In the genomic region with DNA sequence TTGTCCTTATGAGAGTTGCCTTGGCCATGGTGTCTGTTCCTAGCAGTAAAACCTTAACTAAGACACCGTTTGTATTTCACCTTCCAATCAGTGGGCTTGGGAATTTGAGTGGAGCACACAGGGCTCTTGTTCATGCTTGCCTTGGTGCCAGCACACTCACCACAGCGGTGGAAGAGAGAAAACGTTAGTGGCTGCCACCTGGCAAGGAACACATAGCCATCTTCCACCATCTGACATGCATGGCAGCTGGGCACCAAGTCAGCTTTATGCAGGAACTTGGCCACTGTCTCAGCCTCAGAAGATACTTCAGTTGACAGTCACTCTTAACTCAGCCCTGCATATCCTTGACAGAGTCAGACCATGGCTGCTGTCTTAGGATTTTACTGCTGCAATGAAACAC, we compare ENCODE assay signal across 20 mouse cellular contexts. TPM values are rescaled to one million over a fixed set of nuclear protein-coding genes. Genes with fewer than 3 reads are reported as not detected.
A peak's percentile ranks its signal among the peaks of the same experiment; 100 is the strongest.
DNase-seq lines count a peak whose midpoint lies in the region; ATAC-seq and TF ChIP-seq lines count a peak whose summit lies in the region.
"Had no signal": no experiment of that assay in that cellular context is flagged by ENCODE, and none has a peak within 500 bp of the region (broad histone marks: within the 10 kb centered on the region; RNA-seq: fewer than 3 reads in every experiment).

No protein-coding gene starts in this region.

- peak; percentile 55 for DNase-seq in cerebellum, adult 11-12 months
- DNase-seq in brain, embryonic 14.5 days (ENCODE audit: low read depth) = peak; percentile 15
- DNase-seq in cerebellum, adult 9-10 months = peak; percentile 47
- DNase-seq in cerebellum, postnatal 25 days = peak; percentile 37 to 43
- no peak for DNase-seq in B cell, adult 2 months
- DNase-seq: adrenal gland, adult 2 months; adrenal gland, postnatal 25 days; heart, adult 18-20 months; heart, postnatal 14 days; kidney, adult 2 months had no signal

- TF ChIP-seq POLR2A in brain, embryonic 14.5 days (IDR thresholded peaks at IDR 0.05; ENCODE audit: borderline replicate concordance, extremely low read depth, insufficient read depth, insufficient read length, poor library complexity, severe bottlenecking) = no peak

- no peak for ATAC-seq in cerebellum, adult (ENCODE audit: insufficient number of reproducible peaks, low FRiP score, low TSS enrichment)
- no peak for ATAC-seq in activated CD4-positive, CD25-positive, alpha-beta regulatory T cell, adult 4 months
- ATAC-seq: intestine, embryonic 15.5 days; Patski had no signal

- TF ChIP-seq CTCF in brain, embryonic 14.5 days (IDR thresholded peaks at IDR 0.05; ENCODE audit: borderline replicate concordance, extremely low read depth, insufficient read depth, insufficient read length) = no peak

RNA-seq across cellular contexts. Expression of gene Cfc1, which starts 11.8 kb away (rescaled TPM):
- 0.08 and 0.09 TPM in 2 replicates for polyA plus RNA-seq in brain, embryonic 14.5 days (2012; rRNA removed)
- polyA plus RNA-seq in activated CD4-positive, CD25-positive, alpha-beta regulatory T cell, adult 4 months (2017; shearing (Covaris generic)) = not detected
- polyA plus RNA-seq: adrenal gland, adult 2 months; forebrain, embryonic 12.5 days; heart, embryonic 15.5 days; intestine, embryonic 15.5 days; kidney, adult 2 months; kidney, embryonic 15.5 days; Patski had no signal

RNA-seq across cellular contexts. Expression of gene Prss39, which starts 25.4 kb away (rescaled TPM):
- not detected in 2 replicates for polyA plus RNA-seq in brain, embryonic 14.5 days (2012; rRNA removed)
- under 1 TPM in 1 of 2 experiments, not detected in 1; 0.44 TPM for polyA plus RNA-seq in activated CD4-positive, CD25-positive, alpha-beta regulatory T cell, adult 4 months (2017; shearing (Covaris generic))
- polyA plus RNA-seq: adrenal gland, adult 2 months; embryonic facial prominence, embryonic 12.5 days; forebrain, embryonic 12.5 days; heart, embryonic 11.5 days; heart, embryonic 15.5 days; hindbrain, embryonic 14.5 days; intestine, embryonic 15.5 days; kidney, embryonic 15.5 days; Patski had no signal

RNA-seq across cellular contexts. Expression of gene Prss40, which starts 37.1 kb away (rescaled TPM):
- polyA plus RNA-seq in brain, embryonic 14.5 days (2012; rRNA removed) = not detected in 2 replicates
- under 1 TPM in 1 of 2 experiments, not detected in 1; 0.34 TPM for polyA plus RNA-seq in activated CD4-positive, CD25-positive, alpha-beta regulatory T cell, adult 4 months (2017; shearing (Covaris generic))
- polyA plus RNA-seq: adrenal gland, adult 2 months; embryonic facial prominence, embryonic 12.5 days; forebrain, embryonic 12.5 days; heart, embryonic 11.5 days; heart, embryonic 15.5 days; hindbrain, embryonic 14.5 days; intestine, embryonic 15.5 days; kidney, adult 2 months; kidney, embryonic 15.5 days; Patski had no signal

RNA-seq across cellular contexts. Expression of gene Amer3, which starts 55.8 kb away (rescaled TPM):
- polyA plus RNA-seq in brain, embryonic 14.5 days (2012; rRNA removed) = 19.4 and 30.0 TPM in 2 replicates
- not detected for polyA plus RNA-seq in activated CD4-positive, CD25-positive, alpha-beta regulatory T cell, adult 4 months (2017; shearing (Covaris generic))
- polyA plus RNA-seq: heart, embryonic 11.5 days; Patski had no signal

Comparison
In these comparisons a context has a peak if more than half of its experiments do, and no peak if none do; other contexts are left out.
1. DNase-seq: peak in cerebellum, adult 11-12 months (single experiment), brain, embryonic 14.5 days (single experiment), cerebellum, adult 9-10 months (single experiment) and cerebellum, postnatal 25 days (2 of 2); none in B cell, adult 2 months (0 of 2).